Mouse (Mus musculus) left cerebral cortex, adult 18-20 months (tissue): ENCODE results near the gene Rab44. TPM values are rescaled to one million over a fixed set of nuclear protein-coding genes. Genes with fewer than 3 reads are reported as not detected.

Experiments
- DNase-seq, 2 experiments: peaks; one replicate each; pipeline ENCODE4 v3.0.0; 2021 to 2022; ENCODE audit warnings: low spot score in 2 of 2, mixed read lengths in 1 of 2
- total RNA-seq, 2 experiments: library from RNA; stranded (reverse); gene quantifications; 2 replicates each; pipeline ENCODE4 v1.2.3; 2021

The Rab44 gene
- total RNA-seq, 2 experiments from 2014 or later: not detected

DNA sequence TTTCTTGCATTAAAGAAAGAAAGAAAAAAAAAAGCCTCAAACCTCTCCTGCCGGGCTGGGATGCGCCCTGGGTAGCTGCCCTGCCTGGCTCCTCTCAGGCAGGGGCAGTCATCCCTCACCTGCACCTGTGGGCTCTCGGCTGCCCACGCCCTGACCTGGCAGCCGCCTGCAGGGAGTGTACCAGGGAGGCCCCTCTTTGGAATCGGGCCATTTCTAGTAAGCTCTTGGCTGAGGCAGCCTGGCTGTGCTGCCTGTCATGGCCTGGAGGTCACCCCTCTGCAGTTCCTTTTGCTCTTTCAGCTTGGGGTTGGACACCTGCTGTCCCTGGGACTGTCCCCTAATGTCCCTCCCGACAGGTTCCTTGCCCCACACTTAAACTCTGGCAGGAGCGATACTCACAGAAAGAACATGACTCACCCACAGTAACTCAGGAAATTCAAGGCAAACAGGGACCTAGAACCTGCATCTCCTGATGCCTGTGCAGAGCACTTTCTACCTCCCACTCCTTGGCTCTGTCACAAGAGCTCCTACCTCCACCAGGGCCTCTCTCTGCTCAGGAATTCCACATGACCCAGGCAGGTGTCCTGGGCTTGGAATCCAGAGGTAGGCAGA, 52.1 kb downstream of the Rab44 start:
- no peak for DNase-seq

DNA sequence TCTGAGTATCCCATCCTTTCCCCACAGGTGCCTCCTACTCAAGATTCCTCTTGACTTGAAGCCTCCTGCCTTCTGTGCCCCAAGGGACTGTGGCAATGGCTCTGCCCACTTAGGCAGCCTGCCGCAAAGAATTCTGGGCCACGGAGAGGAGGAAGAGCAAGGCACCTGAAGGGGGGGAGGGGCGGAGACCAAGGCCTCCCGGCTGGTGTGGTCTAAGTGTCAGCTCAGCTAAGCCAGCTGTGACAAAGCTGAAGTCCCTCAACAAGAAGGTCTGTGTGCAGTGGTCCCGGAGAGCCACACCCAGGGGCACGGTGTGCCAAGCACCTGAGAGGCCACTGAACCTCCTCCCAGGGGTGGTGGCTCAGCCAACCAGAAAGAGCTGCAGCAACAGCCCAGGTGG, 53.4 kb downstream of the Rab44 start:
- DNase-seq: no peak

- DNase-seq: no peak
These were observed 54.5 kb downstream of the Rab44 start for GRCm38 (mm10) chr17:29168438-29168837.

GRCm38 (mm10) chr17:29168996-29169601, 55.2 kb downstream of the Rab44 start:
- DNase-seq: no peak

GRCm38 (mm10) chr17:29170431-29171000, 56.6 kb downstream of the Rab44 start:
- no peak for DNase-seq

- DNase-seq: peak; percentile 78 to 86
These were observed 57.2 kb downstream of the Rab44 start for GRCm38 (mm10) chr17:29171001-29171772.

GRCm38 (mm10) chr17:29172062-29172461, 58.1 kb downstream of the Rab44 start:
- DNase-seq: no peak

DNA sequence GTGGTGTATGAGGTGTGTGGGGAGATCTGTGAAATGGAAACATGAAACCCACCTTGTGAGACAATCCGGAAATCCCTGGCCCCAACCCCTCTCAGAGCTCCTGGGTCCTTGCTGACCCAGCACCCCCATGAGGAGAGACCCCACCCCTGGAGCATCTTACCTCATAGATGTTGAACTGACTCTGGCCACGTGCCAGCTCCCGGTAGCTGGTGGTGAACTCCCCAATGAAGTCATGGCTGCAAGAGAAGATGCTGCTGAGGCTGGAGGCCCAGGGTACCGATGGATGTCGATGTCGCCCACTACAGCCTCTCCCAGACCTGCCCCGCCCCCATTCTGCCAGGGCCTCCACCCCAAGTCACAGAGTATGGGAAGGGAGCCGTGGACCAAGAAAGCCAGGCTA, 59.2 kb downstream of the Rab44 start:
- no peak for DNase-seq

- DNase-seq: peak in 1 of 2 experiments; percentile 44
These were observed 61.7 kb downstream of the Rab44 start for GRCm38 (mm10) chr17:29175693-29176092.

DNA sequence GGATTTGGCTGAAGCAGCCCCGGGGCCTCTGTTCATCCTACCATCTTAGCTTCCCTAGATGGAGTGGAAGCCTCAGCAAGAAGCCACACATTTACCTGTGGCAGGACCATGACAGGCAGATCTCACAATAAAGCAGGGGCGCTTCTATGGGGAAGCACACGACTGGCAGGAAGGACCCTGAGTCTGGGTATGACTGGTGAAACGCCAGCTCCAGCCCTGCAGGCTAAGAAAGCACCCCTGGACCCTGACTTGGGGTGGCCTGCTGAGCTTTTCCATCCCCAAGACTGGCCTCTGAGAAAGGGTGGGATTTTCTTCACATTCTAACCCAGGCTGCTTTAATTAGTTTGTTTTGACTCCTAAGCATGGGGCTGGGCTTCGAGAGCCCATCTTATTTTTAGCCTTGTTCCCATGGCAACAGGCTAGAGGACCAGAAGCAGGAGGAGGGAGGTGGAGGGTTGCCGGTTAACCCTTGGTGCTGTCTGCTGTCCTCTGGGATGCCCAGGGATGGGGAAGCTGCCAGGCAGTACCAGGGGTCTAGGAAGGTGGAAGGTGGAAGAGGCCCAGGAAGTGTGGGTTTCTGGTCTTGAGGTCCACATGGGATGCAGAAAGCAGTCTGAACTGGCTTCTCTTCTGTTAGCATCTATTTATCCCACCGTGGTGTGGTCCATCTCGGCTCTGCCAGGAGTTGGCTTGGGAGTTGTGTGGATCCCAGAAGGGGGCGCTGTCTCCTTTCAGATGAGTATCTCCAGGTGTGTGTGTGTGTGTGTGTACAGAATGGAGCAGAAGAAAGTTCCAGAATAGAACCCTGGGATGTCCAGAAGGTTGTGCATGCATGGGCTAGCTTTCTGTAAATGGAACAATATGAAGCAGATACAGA, 62.7 kb downstream of the Rab44 start:
- peak; percentile 81 to 82 for DNase-seq

DNA sequence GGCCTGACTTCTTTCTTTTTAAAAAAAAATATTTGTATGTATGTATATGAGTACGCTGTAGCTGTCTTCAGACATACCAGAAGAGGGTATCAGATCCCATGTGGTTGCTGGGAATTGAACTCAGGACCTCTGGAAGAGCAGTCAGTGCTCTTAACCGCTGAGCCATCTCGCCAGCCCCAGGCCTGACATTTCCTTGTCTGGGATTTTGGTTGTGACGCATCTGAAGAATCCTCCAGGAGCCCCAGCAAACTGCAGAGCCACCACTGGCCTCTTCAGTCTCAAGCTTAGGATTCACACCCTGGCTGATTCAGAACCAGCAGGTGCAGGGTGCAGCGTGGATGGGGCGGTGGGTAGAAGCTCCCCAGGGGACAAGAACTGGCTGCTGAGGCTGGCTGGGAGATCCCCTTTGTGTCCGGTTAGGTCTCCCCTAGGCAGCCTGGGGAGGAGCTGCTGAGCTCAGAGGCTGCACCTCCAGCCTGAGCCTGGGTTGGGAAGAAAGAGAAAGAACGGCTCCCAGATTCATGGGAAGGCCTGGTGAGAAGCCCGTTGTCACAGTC, 64.6 kb downstream of the Rab44 start:
- DNase-seq: no peak

DNA sequence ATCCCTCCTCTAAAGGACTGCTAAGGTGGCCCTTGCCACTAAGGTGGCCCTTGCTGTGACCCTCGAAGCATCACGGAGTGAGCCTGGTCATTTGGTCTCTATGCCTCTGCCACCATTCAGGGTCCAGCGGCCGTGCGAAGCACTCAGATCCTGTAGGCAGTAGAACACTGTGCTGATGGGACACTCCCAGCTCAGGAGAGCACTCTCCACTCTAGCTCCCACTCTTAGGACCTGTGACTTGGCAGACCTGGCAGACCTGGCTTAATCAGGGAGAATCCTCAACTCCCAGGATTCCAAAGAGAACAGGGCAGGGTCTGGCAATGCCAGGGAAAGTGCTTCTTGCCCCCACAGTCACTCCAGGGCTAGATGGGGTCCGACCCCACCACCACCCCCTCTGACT, 66.0 kb downstream of the Rab44 start:
- DNase-seq: no peak

GRCm38 (mm10) chr17:29180406-29181127, 66.6 kb downstream of the Rab44 start:
- no peak for DNase-seq

DNA sequence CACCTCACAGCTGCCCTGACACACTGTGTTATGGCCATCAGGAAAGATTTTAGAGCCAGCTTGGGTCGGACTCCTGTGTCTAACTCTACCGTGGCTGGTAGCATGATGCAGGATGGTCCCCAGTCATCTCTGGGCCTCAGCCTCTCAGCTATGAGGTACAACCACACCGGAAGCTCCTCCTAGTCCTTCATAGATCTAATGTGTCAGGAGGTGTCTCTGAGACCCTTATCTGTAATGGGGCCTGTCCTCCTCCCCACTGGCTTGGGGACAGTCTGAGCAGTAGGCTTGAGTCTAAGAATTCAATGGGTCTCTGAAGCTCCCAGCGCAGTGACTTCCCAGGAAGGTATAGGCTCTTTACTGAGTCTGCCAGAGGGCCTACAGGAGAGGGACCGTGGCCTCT, 67.8 kb downstream of the Rab44 start:
- DNase-seq: no peak

GRCm38 (mm10) chr17:29183162-29183561, 69.2 kb downstream of the Rab44 start:
- DNase-seq: no peak

GRCm38 (mm10) chr17:29185376-29186046, 71.6 kb downstream of the Rab44 start:
- no peak for DNase-seq

- DNase-seq: no peak
These were observed 73.3 kb downstream of the Rab44 start for GRCm38 (mm10) chr17:29186989-29187859.

GRCm38 (mm10) chr17:29188989-29189388, 75.0 kb downstream of the Rab44 start:
- no peak for DNase-seq

DNA sequence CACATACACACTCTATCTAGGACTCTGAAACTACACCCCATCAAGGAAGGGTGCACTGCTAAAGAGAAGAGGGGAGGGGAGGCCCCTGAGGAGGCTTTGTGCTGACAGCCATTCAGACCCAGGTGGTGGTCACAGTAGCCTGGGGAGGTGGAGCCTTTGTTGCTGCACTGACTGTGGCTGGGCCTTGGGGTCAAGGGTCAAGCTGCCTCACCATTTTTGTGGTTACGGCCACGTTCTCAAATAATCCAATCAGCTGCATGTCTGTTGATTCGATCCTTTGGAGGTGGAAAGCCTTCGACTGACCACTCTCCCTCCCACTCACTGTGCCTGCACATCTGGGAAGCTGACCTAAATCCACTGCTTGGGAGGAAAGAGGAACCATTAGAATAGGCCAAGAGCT, 81.6 kb downstream of the Rab44 start:
- no peak for DNase-seq
